Mouse (Mus musculus): ENCODE measurements at regions not wholly inside any gene's neighbourhood (a gene's known extent, or its start where the extent isn't known, plus 50 kb on each side); places are given as distances from the start of the nearest gene placed in this dataset.

DNA sequence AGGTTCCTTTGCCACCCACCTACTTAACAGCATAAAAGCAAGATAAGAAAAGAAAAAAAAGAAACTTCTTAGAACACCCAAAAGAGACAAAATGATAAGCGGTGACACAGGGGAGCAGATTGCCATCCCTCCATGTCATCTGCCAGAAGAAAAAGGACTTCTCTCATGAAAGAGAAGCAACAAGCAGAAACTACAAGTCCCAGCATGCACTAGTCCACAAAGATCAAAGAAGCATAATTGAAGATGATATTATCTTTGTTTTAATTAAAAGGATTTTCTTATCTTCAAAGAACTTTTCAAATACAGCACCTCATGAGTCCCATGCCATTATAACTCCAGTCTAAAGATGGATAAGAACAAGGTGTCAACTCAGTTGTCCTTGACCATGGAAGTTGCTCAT, 231.0 kb upstream of the 4930412O13Rik start:
- TF ChIP-seq CTCF (IDR thresholded peaks at IDR 0.05; ENCODE audit: low read depth, low read length) (no peak), POLR2A (IDR thresholded peaks at IDR 0.05; ENCODE audit: extremely low read depth, insufficient read depth, low read length) (no peak)
